Mouse (Mus musculus) hindbrain, embryonic 11.5 days (tissue): ENCODE measurements around the gene Fam189a2. TPM values are rescaled to one million over a fixed set of nuclear protein-coding genes. Genes with fewer than 3 reads are reported as not detected.

Experiments used
- ATAC-seq: fragments of 200-750 bp; cut with Nextera tagmentation; 2 replicates; pipeline ENCODE4 v1.8.0; 2017; ENCODE audit warnings: mild to moderate bottlenecking, moderate TSS enrichment, moderate library complexity; ENCODE audit not compliant: low FRiP score
- DNase-seq: peaks from one replicate; pipeline ENCODE4 v3.0.0-alpha.2; 2015; ENCODE audit warnings: low spot score
- H3K27ac ChIP-seq: fragments of 300-500 bp; sonication (generic); 2 replicates; pipeline ENCODE4 v1.5.1; 2014; ENCODE audit warnings: mild to moderate bottlenecking, low read depth, low read length
- H3K27me3 ChIP-seq: fragments of 300-500 bp; sonication (generic); 2 replicates; pipeline ENCODE4 v1.6.1; 2014; ENCODE audit warnings: mild to moderate bottlenecking, low read length, moderate library complexity, mixed read lengths; ENCODE audit not compliant: control insufficient read depth, insufficient read depth
- H3K36me3 ChIP-seq: fragments of 300-500 bp; sonication (generic); 2 replicates; pipeline ENCODE4 v1.6.1; 2014; ENCODE audit warnings: mild to moderate bottlenecking, low read length, moderate library complexity, mixed read lengths; ENCODE audit not compliant: control insufficient read depth, insufficient read depth
- H3K4me1 ChIP-seq: fragments of 300-500 bp; sonication (generic); replicated peaks from 2 replicates; pipeline ENCODE4 v1.6.1; 2014; ENCODE audit warnings: low read length, mixed read lengths; ENCODE audit not compliant: control insufficient read depth, insufficient read depth
- H3K4me2 ChIP-seq: fragments of 300-500 bp; sonication (generic); replicated peaks from 2 replicates; pipeline ENCODE4 v1.6.1; 2014; ENCODE audit warnings: mild to moderate bottlenecking, low read depth, low read length
- H3K4me3 ChIP-seq: fragments of 300-500 bp; sonication (generic); 2 replicates; pipeline ENCODE4 v1.5.1; 2014; ENCODE audit warnings: low read depth, low read length
- H3K9ac ChIP-seq: fragments of 300-500 bp; sonication (generic); 2 replicates; pipeline ENCODE4 v1.6.1; 2014; ENCODE audit warnings: low read depth, low read length
- H3K9me3 ChIP-seq: fragments of 300-500 bp; sonication (generic); 2 replicates; pipeline ENCODE4 v1.6.1; 2016; ENCODE audit warnings: low read length; ENCODE audit not compliant: control insufficient read depth
- WGBS: fragments of 180-500 bp; shearing (Covaris S2); extraction: QIAGEN DNeasy Blood & Tissue Kit; methylation state at CpG from one replicate; pipeline ENCODE4 v1.1.7; 2014; 5-methylcytosine and 5-hydroxymethylcytosine counted together
- polyA plus RNA-seq: library from polyadenylated mRNA; unstranded; fragments of >200 nt; fragmentation: Nextera tagmentation; extraction: Ambion mirVana; gene quantifications from 2 replicates; pipeline ENCODE4 v1.2.1, GENCODE M21; 2014

Fam189a2 gene
- polyA plus RNA-seq, 1 experiment from 2014 or later: 0.77 TPM

- Histone ChIP-seq H3K4me2 (no peak overlapping the region), H3K36me3 (no peaks in the 10 kb centered on the region), H3K4me3 (no peak overlapping the region), H3K4me1 (no peaks in the 10 kb centered on the region), H3K9me3 (no peaks in the 10 kb centered on the region; the same call in 1 of the 2 replicates), H3K27me3 (no peaks in the 10 kb centered on the region), H3K27ac (no peak overlapping the region), H3K9ac (no peak overlapping the region)
- WGBS: 75% methylated on average over 4 of the region's 4 CpGs
- ATAC-seq (no peak), DNase-seq (no peak)
Measured at GRCm38 (mm10) chr19:24007638-24008360, 23.0 kb downstream of the Fam189a2 start.

GRCm38 (mm10) chr19:24007002-24007637, 23.7 kb downstream of the Fam189a2 start:
- Histone ChIP-seq H3K4me3 (no peak overlapping the region), H3K9me3 (no peaks in the 10 kb centered on the region; the same call in 1 of the 2 replicates), H3K36me3 (no peaks in the 10 kb centered on the region), H3K27ac (no peak overlapping the region), H3K9ac (no peak overlapping the region), H3K4me1 (no peaks in the 10 kb centered on the region), H3K4me2 (no peak overlapping the region), H3K27me3 (no peaks in the 10 kb centered on the region)
- no peak for ATAC-seq
- no peak for DNase-seq
- WGBS: 91% methylated on average over 10 of the region's 10 CpGs

- no peak overlapping the region for H3K4me3 ChIP-seq
- H3K27ac ChIP-seq: no peak overlapping the region
- H3K9me3 ChIP-seq: no peaks in the 10 kb centered on the region
- no peak overlapping the region for H3K9ac ChIP-seq
- H3K36me3 ChIP-seq: no peaks in the 10 kb centered on the region
- no peaks in the 10 kb centered on the region for H3K4me1 ChIP-seq
- DNase-seq: no peak
- ATAC-seq: no peak
- no peak overlapping the region for H3K4me2 ChIP-seq
- no peaks in the 10 kb centered on the region for H3K27me3 ChIP-seq
- 87% methylated on average over 10 of the region's 10 CpGs for WGBS
Measured at GRCm38 (mm10) chr19:23995766-23996399, 34.9 kb downstream of the Fam189a2 start.

- Histone ChIP-seq H3K4me3 (no peak overlapping the region), H3K27ac (no peak overlapping the region), H3K27me3 (no peaks in the 10 kb centered on the region), H3K4me2 (no peak overlapping the region), H3K9me3 (no peaks in the 10 kb centered on the region), H3K4me1 (no peaks in the 10 kb centered on the region), H3K9ac (no peak overlapping the region), H3K36me3 (no peaks in the 10 kb centered on the region)
- ATAC-seq (no peak), DNase-seq (no peak)
- 85% methylated on average over 4 of the region's 4 CpGs for WGBS
Measured at GRCm38 (mm10) chr19:23988166-23988565, 42.7 kb downstream of the Fam189a2 start.

GRCm38 (mm10) chr19:23987291-23987690, 43.5 kb downstream of the Fam189a2 start:
- Histone ChIP-seq H3K9ac (no peak overlapping the region), H3K27me3 (no peaks in the 10 kb centered on the region), H3K4me1 (no peaks in the 10 kb centered on the region), H3K4me2 (no peak overlapping the region), H3K27ac (no peak overlapping the region), H3K9me3 (no peaks in the 10 kb centered on the region), H3K36me3 (no peaks in the 10 kb centered on the region), H3K4me3 (no peak overlapping the region)
- 75% methylated on average over 2 of the region's 2 CpGs for WGBS
- no peak for ATAC-seq
- no peak for DNase-seq

- Histone ChIP-seq H3K36me3 (no peaks in the 10 kb centered on the region), H3K4me3 (no peak overlapping the region), H3K27ac (no peak overlapping the region), H3K9me3 (no peaks in the 10 kb centered on the region), H3K27me3 (no peaks in the 10 kb centered on the region), H3K4me1 (no peaks in the 10 kb centered on the region), H3K4me2 (no peak overlapping the region), H3K9ac (no peak overlapping the region)
- WGBS: 78% methylated on average over 6 of the region's 6 CpGs
- DNase-seq: no peak
- no peak for ATAC-seq
Measured at GRCm38 (mm10) chr19:23984186-23984585, 46.6 kb downstream of the Fam189a2 start.

- Histone ChIP-seq H3K9ac (no peak overlapping the region), H3K9me3 (no peaks in the 10 kb centered on the region)
- no peak for ATAC-seq
Measured at GRCm38 (mm10) chr19:23980598-23980997, 50.2 kb downstream of the Fam189a2 start.

GRCm38 (mm10) chr19:23977901-23978443, 52.8 kb downstream of the Fam189a2 start:
- DNase-seq: no peak
- no peak overlapping the region for H3K4me2 ChIP-seq
- WGBS: 73% methylated on average over 6 of the region's 6 CpGs
- H3K4me1 ChIP-seq: no peaks in the 10 kb centered on the region
- no peak overlapping the region for H3K4me3 ChIP-seq
- no peaks in the 10 kb centered on the region for H3K36me3 ChIP-seq
- no peak overlapping the region for H3K9ac ChIP-seq
- no peak for ATAC-seq
- no peak overlapping the region for H3K27ac ChIP-seq
- no peaks in the 10 kb centered on the region for H3K9me3 ChIP-seq
- no peaks in the 10 kb centered on the region for H3K27me3 ChIP-seq

More at GRCm38 (mm10) chr19:23980598-23980997, 50.2 kb downstream of the Fam189a2 start:
- Histone ChIP-seq H3K36me3 (no peaks in the 10 kb centered on the region), H3K27ac (no peak overlapping the region), H3K4me2 (no peak overlapping the region), H3K4me1 (no peaks in the 10 kb centered on the region), H3K4me3 (no peak overlapping the region), H3K27me3 (no peaks in the 10 kb centered on the region)
- 73% methylated on average over 3 of the region's 3 CpGs for WGBS
- no peak for DNase-seq
